Mouse (Mus musculus) erythroblast, embryonic 14.5 days (primary cell): ENCODE measurements around the gene Gm11492. TPM values are rescaled to one million over a fixed set of nuclear protein-coding genes. Genes with fewer than 3 reads are reported as not detected.

ENCODE experiments used
- H3K27me3 ChIP-seq: 2 replicates; pipeline ENCODE4 v1.6.1; 2012; ENCODE audit warnings: inconsistent platforms; ENCODE audit not compliant: control insufficient read depth
- H3K36me3 ChIP-seq: 2 replicates; pipeline ENCODE4 v1.6.1; 2012; ENCODE audit warnings: mild to moderate bottlenecking, inconsistent platforms; ENCODE audit not compliant: control insufficient read depth
- H3K4me1 ChIP-seq: 2 replicates; pipeline ENCODE4 v1.6.1; 2012; ENCODE audit warnings: inconsistent platforms; ENCODE audit not compliant: control insufficient read depth
- H3K4me3 ChIP-seq: replicated peaks from 2 replicates; pipeline ENCODE3; 2012; ENCODE audit warnings: moderate library complexity, mild to moderate bottlenecking, inconsistent platforms
- H3K9me3 ChIP-seq: 2 replicates; pipeline ENCODE4 v1.6.1; 2012; ENCODE audit warnings: low read length, inconsistent platforms, mixed read lengths; ENCODE audit not compliant: control insufficient read depth
- GATA1 ChIP-seq: IDR thresholded peaks from 2 replicates; pipeline ENCODE4 v1.6.1; 2012; ENCODE audit warnings: low read length, inconsistent platforms, mixed read lengths
- TAL1 ChIP-seq: IDR thresholded peaks from 3 replicates; pipeline ENCODE4 v1.6.1; 2012; ENCODE audit warnings: low read length, inconsistent platforms, mixed read lengths
- polyA plus RNA-seq: library from polyadenylated mRNA; stranded (reverse); fragments of >175 nt; gene quantifications from 2 replicates; pipeline ENCODE4 v1.2.3, GENCODE M21; 2012

The Gm11492 gene
- polyA plus RNA-seq, 1 experiment: not detected

DNA sequence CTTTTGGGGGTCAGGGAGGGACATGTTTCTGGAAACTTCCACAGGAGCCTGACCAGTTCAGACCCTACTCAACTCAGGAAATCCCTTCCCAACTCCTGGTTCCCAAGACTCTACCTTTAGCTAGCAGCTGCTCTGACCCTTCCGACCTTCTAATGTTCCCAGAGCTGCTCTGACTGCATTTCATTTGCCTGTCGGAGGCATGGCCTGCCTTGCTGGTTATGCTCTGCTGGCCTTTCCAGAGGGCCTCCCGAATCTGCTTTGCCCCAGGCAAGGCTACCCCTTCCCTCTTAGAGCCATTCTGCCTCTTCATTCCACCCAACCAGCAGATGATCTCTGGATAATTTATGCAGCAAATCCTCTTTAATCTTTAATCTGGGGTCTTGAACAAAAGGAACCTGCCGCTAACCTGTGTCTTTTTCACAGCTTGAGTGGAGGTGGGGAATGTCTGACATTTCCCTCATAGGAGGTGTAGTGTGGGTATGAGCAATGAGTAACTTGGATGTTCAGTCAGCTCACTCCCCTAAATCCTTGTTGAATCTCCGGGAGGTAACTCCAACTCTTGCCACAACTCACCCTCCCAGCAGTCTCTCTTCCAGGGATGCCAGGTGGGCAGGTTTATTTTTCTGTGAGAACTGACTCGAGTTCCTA, 11.3 kb downstream of the Gm11492 start:
- Histone ChIP-seq H3K4me3 (peak overlapping the region; percentile 66), H3K4me1 (peaks cover 22% of the 10 kb centered on the region), H3K36me3 (no peaks in the 10 kb centered on the region), H3K27me3 (no peaks in the 10 kb centered on the region), H3K9me3 (no peaks in the 10 kb centered on the region)
- TF ChIP-seq GATA1 (no peak), TAL1 (no peak)

- no peaks in the 10 kb centered on the region for H3K36me3 ChIP-seq
- H3K9me3 ChIP-seq: no peaks in the 10 kb centered on the region
- TF ChIP-seq GATA1 (no peak), TAL1 (no peak)
- H3K4me3 ChIP-seq: peak overlapping the region; percentile 66
- peaks cover 22% of the 10 kb centered on the region for H3K4me1 ChIP-seq
- H3K27me3 ChIP-seq: no peaks in the 10 kb centered on the region
These were observed 12.0 kb downstream of the Gm11492 start for GRCm38 (mm10) chr11:87578249-87578962.

- no peaks in the 10 kb centered on the region for H3K36me3 ChIP-seq
- TF ChIP-seq TAL1 (no peak), GATA1 (no peak)
- H3K4me3 ChIP-seq: peak overlapping the region; percentile 66
- peaks cover 22% of the 10 kb centered on the region for H3K4me1 ChIP-seq
- H3K9me3 ChIP-seq: no peaks in the 10 kb centered on the region
- H3K27me3 ChIP-seq: no peaks in the 10 kb centered on the region
These were observed 12.6 kb downstream of the Gm11492 start for GRCm38 (mm10) chr11:87578963-87579601.

GRCm38 (mm10) chr11:87579713-87580112, 13.3 kb downstream of the Gm11492 start:
- Histone ChIP-seq H3K9me3 (no peaks in the 10 kb centered on the region), H3K36me3 (no peaks in the 10 kb centered on the region), H3K4me1 (peaks cover 22% of the 10 kb centered on the region), H3K4me3 (no peak overlapping the region), H3K27me3 (no peaks in the 10 kb centered on the region)
- TF ChIP-seq GATA1: no peak
- no peak for TF ChIP-seq TAL1

- no peak overlapping the region for H3K4me3 ChIP-seq
These were observed 14.2 kb downstream of the Gm11492 start for GRCm38 (mm10) chr11:87580543-87581085.

DNA sequence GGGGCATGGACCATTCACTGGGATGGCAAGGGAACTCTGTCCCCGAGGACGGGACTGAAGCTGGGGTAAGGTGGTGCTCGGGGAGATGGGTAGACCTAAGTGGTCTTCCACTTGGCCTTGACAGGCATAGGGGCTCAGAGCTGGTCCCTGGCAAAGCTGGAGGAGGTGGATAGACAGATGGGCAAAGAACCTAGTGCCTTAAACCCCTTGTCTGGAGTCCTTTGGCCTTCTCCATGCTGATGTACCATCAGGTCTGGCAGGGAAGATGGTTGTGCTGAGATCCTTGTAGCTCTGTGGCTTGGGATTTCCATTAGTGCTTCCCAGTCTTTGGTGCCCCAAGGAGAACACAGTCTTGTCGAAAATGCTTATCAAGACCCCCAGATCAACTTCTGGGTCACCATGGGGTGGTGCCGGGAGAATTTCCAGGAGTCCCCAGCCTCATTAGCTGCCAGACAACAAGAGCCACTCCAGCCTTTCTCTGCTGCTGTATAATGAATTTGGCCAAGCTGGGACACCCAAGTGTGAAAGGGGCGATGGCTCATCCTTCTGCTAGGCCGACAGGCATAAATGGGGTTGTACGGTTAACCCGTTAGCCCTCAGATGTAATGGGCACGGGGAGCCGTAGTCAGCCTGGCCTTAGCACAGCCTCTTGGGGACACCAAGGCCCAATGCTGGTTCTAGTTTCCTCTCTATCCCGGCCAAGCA, 14.9 kb downstream of the Gm11492 start:
- Histone ChIP-seq H3K4me3 (no peak overlapping the region), H3K27me3 (no peaks in the 10 kb centered on the region), H3K36me3 (no peaks in the 10 kb centered on the region), H3K4me1 (peaks cover 22% of the 10 kb centered on the region), H3K9me3 (no peaks in the 10 kb centered on the region)
- no peak for TF ChIP-seq GATA1
- no peak for TF ChIP-seq TAL1

More at GRCm38 (mm10) chr11:87580543-87581085, 14.2 kb downstream of the Gm11492 start:
- Histone ChIP-seq H3K27me3 (no peaks in the 10 kb centered on the region), H3K4me1 (peaks cover 22% of the 10 kb centered on the region), H3K36me3 (no peaks in the 10 kb centered on the region), H3K9me3 (no peaks in the 10 kb centered on the region)
- TF ChIP-seq TAL1 (no peak), GATA1 (no peak)

DNA sequence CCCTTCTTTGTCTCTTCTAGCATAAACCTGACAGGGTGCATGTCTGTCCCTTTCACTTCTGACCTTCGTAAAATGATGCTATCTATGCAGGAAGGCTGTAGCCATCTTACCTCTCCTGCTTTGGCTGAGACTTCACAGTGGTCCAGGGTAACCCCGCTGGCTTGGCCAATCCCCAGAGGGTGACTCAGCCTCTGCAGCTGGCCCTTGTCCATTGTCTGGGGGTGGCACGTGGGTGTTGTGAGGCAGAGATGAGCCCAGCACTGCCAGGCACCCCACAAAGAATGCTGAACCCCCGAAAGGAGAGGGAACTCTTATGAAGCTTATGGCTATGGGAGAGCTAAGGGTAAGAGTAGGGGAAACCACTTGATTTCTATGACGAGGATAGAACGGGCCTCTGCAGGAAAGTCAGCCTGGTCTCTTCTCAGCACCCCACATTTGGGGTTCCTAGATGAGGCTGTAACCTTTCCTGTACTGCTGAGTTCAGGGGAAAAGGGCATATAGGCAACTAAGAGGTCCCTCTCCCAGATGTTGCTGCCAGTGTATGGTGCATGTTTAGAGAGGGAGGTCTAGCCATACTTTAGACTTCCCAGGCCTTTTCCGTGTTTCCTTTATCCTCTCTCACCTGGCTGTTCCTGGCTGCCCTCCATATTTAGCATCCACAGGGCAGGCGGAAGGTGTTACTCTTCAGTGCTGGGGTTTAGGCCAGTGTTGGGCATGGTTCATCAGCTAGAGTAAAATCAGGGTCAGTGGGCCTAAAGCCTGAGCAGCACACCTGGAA, 15.7 kb downstream of the Gm11492 start:
- H3K4me3 ChIP-seq: no peak overlapping the region
- TF ChIP-seq GATA1: no peak
- TF ChIP-seq TAL1: no peak
- H3K4me1 ChIP-seq: peaks cover 22% of the 10 kb centered on the region
- no peaks in the 10 kb centered on the region for H3K36me3 ChIP-seq
- H3K9me3 ChIP-seq: no peaks in the 10 kb centered on the region
- no peaks in the 10 kb centered on the region for H3K27me3 ChIP-seq

- Histone ChIP-seq H3K36me3 (no peaks in the 10 kb centered on the region), H3K4me3 (no peak overlapping the region), H3K4me1 (peaks cover 11% of the 10 kb centered on the region), H3K27me3 (no peaks in the 10 kb centered on the region), H3K9me3 (no peaks in the 10 kb centered on the region)
- TF ChIP-seq TAL1: no peak
These were observed 17.0 kb downstream of the Gm11492 start for GRCm38 (mm10) chr11:87583291-87584034.
